Mouse (Mus musculus) retina, postnatal 1 day (tissue): ENCODE results near the gene Spata22.
"Not testable (repeated sequence)": the region's sequence is repeated elsewhere in the genome, so short reads cannot be mapped to it uniquely, and the experiment has no call there.

Experiments
- DNase-seq: peaks from one replicate; pipeline ENCODE4 v3.0.0-alpha.2; 2012

The Spata22 gene

GRCm38 (mm10) chr11:73329442-73329841 is at the start of gene Spata22, which contains the start of the genes Aspa and Gm49340:
Spata22 (plus strand) TSS chr11:73329741.
Aspa (minus strand) TSS chr11:73329596.
Gm49340 (plus strand) TSS chr11:73329741.
- no peak for DNase-seq

- no peak for DNase-seq
Measured at GRCm38 (mm10) chr11:73280710-73281109, 48.8 kb upstream of the Spata22 start.

DNA sequence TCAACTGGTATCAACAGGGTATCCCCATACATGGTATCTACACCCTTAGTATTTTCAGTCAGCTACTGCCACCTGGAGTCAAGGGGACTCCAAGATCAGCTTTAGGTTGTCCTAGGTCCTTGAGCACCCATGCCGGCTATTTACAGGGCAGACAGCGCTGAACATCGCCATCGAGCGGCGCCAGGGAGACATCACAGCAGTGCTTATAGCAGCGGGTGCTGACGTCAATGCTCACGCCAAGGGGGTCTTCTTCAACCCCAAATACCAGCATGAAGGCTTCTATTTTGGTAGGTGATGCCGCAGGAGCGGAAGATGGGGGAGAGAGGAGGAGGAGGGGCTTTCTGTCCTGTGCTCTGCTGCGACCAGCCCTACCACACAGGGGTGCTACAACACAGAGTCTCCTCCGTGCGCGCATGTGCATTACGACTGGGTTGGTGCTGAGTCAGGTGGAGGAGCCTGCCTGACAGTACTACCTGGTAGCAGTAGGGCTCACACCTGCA is 48.0 kb upstream of the Spata22 start:
- peak; percentile 73 for DNase-seq

- no peak for DNase-seq
Measured at GRCm38 (mm10) chr11:73283369-73283768, 46.2 kb upstream of the Spata22 start.

DNA sequence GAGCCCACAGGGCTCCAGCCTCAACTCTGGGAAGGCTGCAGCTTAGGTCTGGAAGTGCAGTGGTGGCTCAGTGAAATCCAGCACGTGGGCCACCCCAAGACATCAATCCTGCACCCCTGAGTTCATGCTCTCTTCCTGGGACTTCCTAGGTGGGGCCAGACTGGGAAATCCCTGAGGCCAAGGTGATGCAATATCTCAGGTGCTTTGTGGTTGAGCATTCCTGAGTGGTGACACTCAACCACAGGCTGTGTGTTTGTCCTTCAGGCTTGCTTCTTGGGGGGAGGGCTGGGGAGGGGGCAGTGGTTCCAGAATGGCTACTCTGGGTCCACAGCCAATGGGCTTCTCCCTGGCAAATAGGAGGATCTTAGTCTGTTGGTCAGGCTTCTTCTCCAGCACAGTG is 45.6 kb upstream of the Spata22 start:
- DNase-seq, result no peak

DNA sequence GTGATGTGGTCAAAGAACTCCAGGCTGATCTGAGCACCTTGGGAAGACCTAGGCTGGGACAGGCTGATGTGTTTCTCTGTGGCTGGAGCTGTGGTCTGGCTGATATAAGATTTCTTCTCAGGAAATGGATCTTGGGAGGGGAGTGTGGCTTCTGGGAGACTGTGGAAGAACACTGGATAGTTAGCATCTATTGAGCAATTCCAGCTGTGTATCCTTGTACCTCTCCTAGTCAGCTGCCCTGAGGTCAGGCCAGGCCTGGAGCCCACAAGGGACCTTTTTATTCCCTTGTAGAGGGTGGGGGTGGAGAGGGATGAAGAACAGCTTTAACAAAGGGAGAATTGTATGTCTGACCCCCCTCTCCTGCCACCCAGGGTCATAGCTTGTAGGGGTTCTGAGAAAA is 45.2 kb upstream of the Spata22 start:
- no peak for DNase-seq

- no peak for DNase-seq
Measured at GRCm38 (mm10) chr11:73289621-73290020, 39.9 kb upstream of the Spata22 start.

DNA sequence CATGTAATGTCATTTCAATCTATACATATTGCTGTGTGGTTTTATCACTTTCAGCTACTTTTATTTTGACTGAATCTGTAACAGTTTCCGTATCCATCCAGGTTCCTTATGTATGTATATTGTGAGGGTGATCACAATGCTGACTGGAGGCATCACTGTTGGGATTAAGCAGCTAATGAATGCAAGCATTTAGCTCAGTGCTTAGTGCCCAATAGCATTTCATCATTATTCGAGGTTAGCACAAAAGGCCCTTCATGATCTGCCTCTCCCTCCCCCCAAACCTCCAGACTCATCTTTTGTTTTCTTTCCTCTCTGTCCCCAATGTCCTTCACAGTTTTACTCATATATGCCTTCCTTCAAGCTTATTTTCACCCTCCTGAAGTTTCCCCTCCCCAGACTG is 26.4 kb upstream of the Spata22 start:
- DNase-seq, result no peak

GRCm38 (mm10) chr11:73315961-73316360 is 13.6 kb upstream of the Spata22 start:
- DNase-seq, result no peak

- not testable (repeated sequence) for DNase-seq
Measured at GRCm38 (mm10) chr11:73318581-73318980, 11.0 kb upstream of the Spata22 start.

GRCm38 (mm10) chr11:73321064-73321463 is 8.5 kb upstream of the Spata22 start:
- not testable (repeated sequence) for DNase-seq

GRCm38 (mm10) chr11:73323906-73324830 is 5.4 kb upstream of the Spata22 start:
- DNase-seq, result no peak

- DNase-seq, result no peak
Measured at GRCm38 (mm10) chr11:73326485-73326886, 3.1 kb upstream of the Spata22 start.

- DNase-seq, result no peak
Measured at GRCm38 (mm10) chr11:73327361-73327760, 2.2 kb upstream of the Spata22 start.

DNA sequence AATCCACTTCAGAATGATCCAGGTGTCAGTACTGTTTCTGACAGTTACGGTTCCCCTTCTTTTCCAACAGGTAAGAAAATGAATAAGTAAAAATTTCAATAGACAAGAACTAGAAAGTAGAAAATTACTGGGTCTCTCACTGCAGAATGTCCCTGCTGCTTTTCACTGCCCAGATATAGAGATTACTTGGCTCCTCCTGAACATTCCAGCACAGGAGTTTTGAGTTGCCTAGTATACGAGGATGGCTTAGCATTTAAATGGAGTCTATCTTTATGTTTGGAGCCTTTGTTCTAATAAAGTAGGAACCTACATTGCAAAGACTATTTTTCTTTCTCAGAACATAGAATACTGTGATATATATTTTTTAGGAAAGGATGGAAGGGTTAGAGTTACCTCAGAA is 3.8 kb downstream of the Spata22 start:
- DNase-seq, result no peak

DNA sequence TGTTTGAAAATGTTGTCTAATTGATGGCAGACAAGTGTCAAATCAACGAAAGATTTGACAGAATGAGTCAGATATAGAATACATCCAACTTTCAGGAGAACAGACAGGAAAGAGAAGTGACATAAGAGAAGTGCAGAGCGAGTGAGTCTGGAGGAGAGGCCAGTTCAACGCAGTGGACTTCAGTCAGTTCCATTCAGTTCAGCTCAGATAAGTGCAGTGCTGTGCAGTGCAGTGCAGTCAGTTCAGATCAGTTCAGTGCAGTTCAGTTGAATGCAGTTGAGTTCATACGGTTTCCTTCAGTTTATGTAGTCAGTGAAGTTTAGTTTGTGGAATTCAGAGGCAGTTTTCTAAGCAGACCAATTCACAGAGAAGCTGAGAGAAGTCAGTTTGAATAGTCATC is 7.4 kb downstream of the Spata22 start:
- DNase-seq, result no peak

DNA sequence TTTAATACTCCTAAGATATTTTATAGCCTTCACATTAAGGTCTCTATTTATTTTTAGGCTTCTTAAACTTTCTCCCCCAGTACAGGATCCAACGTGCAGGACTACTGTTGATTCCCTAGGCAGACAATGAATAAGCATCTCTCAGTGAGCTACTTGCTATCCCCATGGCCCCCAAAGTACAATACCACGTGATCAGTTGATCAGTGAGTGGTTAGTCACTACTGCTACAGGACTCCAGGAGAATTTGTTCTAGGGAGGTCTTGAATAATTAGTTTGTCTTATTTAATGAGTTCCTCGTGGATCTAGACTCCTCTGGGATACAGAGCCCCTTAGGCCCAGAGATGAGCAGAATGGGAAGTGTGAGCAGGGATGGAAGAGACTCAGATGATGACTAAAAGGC is 20.9 kb downstream of the Spata22 start, which contains the start of gene Olfr20:
Gene Olfr20, plus strand, starts transcription at position 301 of the 400 bp plus-strand sequence.
- DNase-seq, result no peak

DNA sequence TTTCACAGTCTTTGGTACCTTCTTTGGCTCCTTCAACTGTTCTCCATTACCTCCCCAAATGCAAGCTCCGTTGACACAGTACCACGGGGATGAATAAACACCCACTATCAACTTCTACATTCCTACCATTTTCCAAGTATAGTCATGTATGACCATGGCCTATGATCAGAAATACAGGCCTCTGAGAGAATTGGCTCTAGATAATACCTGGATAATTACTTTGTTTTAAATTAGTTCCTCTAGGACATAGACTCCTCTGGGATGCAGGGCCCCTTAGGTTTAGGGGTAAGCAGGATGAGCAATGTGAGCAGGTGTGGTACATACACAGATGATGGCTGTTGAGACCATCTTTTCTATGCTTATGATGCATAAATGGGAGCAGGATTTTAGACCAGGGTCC is 41.4 kb downstream of the Spata22 start, which contains the start of gene Olfr376:
Gene Olfr376, plus strand, starts transcription at position 301 of the 400 bp plus-strand sequence.
- no peak for DNase-seq

DNA sequence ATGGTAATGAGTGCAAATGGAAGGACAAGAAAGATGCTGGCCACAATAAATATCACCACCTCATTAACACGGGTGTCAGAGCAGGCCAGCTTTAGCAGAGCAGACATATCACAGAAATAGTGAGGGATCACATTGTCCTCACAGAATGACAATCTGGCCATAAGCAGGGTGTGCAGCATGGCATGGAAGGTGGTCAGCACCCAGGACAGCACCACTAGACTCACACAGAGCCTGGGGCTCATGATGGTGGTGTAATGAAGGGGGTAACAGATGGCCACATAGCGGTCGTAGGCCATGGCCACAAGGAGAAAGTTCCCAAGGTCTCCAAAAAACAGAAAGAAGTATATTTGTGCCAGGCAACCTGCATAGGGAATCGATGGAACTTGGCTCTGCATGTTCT is 65.8 kb downstream of the Spata22 start:
- DNase-seq, result no peak
